Mouse (Mus musculus) cerebellum, adult 9-10 months (tissue): ENCODE data around the gene Alkbh4.
"Not testable (repeated sequence)": the region's sequence is repeated elsewhere in the genome, so short reads cannot be mapped to it uniquely, and the experiment has no call there.

Experiments
- DNase-seq: peaks from one replicate; pipeline ENCODE4 v3.0.0; 2022

The Alkbh4 gene

DNA sequence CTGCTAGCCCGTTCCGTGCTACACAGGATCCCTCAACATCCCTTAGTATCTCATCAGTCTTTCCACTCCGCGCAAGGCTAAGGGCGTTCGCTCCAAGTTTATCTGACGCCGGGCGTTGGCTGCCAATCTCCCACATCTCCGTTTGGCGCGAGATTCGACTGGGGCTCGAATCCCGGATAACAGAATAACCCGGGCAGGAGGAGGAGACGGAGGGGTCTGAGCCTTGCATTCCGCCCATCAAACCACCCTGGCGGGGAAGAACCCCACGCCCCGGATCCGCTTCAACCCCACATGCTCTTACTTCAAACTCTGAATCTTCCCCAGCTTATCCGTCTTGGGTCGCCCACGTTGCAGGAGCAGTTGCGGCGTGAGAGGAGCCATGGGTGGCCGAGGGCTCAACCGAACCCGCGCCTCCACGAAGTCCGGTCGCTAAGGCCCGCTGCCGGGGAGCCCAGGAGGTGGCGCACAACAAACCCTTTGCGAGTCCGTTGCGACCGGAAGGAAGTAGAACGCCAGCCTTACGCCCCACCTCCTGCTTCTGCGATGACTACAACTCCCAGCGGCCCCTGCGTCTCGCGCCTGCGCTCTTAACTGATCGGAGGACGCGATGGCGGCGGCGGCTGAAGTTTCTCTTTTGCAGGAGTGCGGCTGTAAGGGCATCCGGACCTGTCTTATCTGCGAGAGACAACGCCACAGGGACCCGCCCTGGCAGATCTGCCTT, at the start of gene Alkbh4, which contains the start of gene Lrwd1:
Gene Alkbh4 (plus strand): TSS at position 576 of the 721 bp plus-strand sequence.
Gene Lrwd1 (minus strand): TSS at position 504 of the 721 bp plus-strand sequence.
- DNase-seq: peak; percentile 97

DNA sequence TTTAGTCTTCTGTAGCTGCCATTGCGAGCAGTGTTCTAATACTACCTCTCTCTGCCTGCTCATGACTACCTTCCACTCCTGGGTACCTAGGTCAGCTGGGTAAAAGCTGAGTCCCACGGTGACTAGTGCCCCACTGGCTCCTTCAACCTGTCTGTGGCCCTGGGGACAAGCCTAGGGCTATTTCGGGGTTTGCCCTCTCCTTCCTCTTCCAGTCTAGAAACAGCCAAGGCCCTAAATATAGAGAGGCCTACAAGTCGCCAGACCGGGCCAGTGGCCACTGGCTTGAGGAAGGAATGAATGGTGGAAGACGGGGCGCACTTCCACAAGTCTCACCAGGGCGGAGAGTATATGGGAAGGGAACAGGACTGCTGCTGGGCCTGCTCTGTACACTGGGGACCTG, 49.7 kb upstream of the Alkbh4 start:
- DNase-seq: no peak

GRCm38 (mm10) chr5:136088821-136089575, 46.9 kb upstream of the Alkbh4 start:
- DNase-seq: no peak

DNA sequence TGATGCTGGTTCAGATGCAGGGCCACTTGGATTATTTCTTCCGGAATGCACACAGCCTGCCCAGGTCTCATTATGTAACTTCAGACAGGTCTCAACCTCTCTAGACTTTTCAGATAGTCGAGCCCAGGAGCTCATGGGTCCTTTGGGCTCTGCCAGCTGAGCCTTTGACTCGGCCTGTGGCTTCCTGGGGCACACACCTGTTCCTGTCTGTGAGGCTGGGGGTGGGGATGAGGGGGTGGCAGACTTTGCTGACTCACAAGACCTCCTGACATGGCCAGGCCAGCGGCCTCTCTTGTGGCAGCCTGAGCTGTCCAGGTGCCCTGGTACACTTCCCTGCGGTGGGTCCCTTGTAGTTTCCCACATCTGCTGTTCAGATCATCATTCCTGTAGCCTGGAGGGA, 44.0 kb upstream of the Alkbh4 start:
- no peak for DNase-seq

DNA sequence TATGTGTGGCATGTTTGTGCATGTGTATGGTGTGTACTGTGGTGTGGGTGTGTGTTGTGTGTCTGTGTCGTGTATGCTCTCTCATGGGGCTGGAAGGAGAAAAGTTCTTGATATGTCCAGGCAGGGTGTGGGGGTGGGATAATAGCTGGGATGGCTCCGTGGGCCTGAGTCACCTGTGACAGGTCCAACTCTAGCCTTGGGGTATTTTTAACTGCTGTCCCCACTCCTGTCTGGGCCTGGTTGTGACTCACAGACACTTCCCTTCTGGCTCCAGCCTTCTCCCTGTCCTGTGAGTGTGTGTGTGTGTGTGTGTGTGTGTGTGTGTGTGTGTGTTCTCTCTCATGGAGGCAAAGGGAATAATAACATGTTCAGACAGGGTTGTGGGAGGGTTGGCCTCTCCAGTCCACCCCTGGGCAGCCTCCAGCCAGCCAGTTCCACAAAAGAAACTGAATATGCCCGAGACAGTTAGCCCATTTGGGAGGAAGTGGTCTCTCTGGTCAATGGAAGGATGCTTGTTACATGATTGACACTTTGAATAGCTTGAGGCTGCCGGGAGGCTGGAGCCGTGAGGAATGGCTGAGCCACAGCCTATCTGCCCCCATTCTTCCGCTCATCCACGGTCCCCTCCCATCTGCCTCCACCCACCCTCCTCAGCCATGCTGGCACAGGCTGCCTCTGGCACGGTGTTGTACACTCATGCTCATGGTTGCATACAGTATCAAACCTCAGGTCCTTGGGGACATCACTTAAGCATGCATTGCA, 41.5 kb upstream of the Alkbh4 start:
- DNase-seq: no peak

GRCm38 (mm10) chr5:136095089-136095488, 40.9 kb upstream of the Alkbh4 start:
- DNase-seq: no peak

DNA sequence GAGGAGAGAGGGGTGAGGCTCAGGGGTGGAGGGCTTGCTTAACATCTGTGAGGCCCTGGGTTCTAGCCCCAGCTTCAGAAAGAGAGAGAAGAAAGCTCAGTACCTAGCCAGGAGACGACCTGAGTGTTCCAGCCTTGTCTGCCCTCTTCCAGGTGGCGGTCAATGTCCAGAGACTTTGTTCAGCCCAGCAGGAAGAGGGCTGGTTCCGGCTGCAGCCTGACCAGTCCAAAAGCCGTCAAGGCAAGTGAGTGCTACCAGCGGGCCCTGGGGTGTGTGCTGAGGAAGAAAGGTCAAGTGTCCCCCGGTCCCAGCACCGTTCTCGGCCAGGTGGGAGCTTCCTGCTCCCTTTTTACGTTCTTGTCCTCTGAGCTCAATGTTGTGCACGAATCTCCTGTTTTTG, 37.4 kb upstream of the Alkbh4 start:
- no peak for DNase-seq

DNA sequence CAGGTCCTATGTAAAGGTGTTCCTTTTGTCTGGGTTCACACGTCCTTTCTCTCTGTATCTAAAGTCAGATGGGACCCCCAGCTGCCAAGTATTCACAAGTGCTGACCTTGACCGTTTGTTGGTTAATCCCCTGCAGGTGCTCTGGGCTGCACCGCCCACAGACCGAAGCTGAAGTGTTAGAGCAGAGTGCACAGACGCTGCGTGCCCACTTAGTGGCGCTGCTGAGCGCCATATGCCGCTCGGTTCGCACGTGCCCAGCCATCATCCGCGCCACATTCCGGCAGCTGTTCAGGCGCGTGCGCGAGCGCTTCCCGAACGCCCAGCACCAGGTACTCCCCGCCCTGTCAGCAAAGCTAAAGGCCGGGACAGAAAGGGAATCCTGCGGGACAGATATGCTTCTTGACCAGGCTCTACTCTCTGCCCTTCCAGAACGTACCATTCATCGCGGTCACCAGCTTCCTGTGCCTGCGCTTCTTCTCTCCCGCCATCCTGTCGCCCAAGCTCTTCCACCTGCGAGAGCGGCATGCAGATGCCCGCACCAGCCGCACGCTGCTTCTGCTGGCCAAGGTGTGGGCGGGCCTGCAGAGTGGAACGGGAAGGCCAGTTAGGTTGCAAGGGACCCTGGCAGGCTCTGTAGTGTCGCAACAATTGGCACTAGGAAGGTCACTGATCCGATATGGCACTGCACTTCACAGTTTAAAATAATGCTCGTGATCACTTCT, 33.7 kb upstream of the Alkbh4 start:
- DNase-seq: peak; percentile 78

- DNase-seq: no peak
Measured at GRCm38 (mm10) chr5:136104511-136104910, 31.4 kb upstream of the Alkbh4 start.

GRCm38 (mm10) chr5:136108486-136108885, 27.5 kb upstream of the Alkbh4 start:
- no peak for DNase-seq

DNA sequence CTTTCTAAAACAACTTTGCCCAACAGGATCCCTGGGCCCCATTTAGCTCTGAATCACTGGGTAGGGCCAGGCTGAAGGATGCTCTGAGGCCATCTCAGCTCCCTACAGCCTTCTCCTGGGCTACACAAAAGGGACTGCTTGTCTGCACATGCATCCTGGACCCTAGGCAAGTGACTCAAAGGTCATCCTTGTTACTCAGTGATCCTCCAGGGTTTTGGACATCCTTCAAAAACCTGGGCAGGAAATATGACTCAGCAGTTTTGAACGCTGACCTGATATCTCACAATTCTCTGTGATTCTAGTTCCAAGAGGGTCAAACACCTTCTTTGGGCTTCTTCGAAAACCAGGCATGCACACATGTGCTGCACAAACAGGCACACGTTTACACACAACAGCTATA, 26.9 kb upstream of the Alkbh4 start:
- no peak for DNase-seq

- DNase-seq: not testable (repeated sequence)
Measured at GRCm38 (mm10) chr5:136113546-136113945, 22.4 kb upstream of the Alkbh4 start.

DNA sequence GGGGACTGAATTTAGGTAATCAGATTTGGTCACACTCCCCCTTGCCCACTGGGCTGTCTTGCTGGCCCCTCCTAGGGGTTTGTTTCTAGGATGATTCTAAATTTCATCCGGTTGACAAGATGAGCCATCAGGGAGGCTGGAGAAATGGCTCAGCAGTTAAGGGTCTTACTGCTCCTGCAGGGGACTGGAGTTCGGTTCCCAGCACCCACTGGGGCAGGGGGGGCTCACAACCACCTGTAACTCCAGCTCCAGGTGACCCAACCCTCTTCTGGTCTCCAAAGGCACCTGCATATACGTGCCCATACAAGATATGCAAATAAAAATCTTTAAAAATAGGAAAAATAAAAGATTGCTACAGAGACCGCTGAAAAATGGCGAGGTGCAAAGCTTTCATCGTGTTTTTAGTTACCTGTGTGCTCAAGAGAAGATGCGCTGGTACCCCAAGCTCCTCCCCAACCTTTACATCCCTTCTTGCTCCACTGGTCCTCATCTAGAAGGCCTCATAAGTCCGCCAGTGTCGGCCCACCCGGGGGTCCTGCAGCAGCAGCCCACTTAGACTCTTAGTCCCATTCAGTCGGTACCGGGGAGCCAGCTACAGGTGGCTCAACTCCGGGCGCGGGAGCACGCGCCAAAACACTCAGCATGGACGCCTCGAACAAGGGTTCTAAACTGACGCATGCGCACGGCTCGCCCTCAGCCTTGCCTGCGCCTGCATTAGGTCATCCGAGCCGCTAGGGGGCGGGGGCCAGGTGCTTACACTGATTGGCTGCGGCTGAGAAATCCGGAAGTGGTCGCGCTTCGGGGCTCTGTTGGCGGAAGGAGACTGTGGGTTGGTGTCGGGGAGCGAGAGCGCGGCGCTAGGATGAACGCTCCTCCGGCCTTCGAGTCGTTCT, 19.8 kb upstream of the Alkbh4 start, which contains the start of gene Polr2j:
Gene Polr2j (plus strand): TSS at position 741 of the 893 bp plus-strand sequence.
- peak; percentile 98 for DNase-seq

DNA sequence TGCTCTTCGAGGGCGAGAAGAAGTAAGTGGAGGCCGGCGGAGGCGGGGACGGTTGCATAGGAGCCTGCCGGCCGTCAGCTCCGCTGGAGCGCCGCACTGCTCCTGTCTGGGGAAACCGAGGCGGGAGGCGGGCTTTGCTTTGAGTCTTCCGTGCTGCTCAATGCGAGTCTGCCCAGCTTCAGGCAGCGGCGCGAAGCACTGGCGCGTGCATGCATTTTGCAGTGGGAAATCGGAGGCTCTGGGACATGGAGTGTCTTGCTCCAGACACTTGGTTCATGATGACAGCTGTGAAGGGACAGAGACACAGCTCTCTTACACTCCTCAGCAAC, 19.2 kb upstream of the Alkbh4 start:
- DNase-seq: no peak

DNA sequence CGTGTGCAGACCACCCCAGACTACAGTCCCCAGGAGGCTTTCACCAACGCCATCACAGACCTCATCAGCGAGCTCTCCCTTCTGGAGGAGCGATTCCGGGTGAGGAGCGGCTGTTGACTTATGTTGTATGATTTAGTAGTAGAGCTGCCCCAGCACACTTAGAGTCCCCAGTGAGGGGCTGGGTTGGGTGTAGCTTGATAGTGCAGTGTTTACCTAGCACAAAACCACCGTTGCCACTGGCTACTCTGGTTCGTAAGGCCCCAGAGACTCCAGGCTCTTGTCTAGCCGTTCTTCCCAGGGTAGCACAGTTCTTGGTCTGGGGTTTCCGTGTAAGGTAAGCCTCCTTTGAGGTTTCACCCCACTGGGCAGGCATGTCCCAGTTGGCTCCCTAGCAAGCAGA, 13.8 kb upstream of the Alkbh4 start:
- no peak for DNase-seq

- no peak for DNase-seq
Measured at GRCm38 (mm10) chr5:136136292-136136990, 495 bp downstream of the Alkbh4 start.

DNA sequence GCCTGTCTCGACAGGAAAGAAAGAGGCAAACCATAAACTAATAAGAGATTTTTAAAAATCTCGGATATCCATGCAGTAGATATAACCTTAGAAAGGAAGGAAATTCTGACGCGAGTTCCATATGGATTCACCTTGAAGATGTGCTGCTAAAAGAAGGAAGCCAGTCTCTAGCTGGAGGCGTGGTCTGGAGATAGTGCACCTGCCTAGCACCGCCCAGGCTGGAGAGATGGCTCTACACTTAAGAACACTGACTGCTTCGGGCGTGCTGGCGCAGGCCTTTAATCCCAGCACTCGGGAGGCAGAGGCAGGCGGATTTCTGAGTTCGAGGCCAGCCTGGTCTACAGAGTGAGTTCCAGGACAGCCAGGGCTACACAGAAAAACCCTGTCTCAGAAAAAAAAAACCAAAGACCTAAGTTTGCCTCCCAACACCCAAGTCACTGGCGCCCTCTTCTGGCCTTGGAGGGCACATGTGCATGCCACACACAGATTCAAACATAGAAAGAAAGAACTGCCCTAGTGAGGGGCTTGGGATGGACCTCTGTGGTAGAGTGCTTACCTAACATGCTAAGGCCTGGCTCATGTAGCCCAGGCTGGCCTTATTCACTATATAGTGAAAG, 1.8 kb downstream of the Alkbh4 start:
- peak; percentile 56 for DNase-seq

GRCm38 (mm10) chr5:136139393-136139792, 3.4 kb downstream of the Alkbh4 start:
- DNase-seq: no peak

DNA sequence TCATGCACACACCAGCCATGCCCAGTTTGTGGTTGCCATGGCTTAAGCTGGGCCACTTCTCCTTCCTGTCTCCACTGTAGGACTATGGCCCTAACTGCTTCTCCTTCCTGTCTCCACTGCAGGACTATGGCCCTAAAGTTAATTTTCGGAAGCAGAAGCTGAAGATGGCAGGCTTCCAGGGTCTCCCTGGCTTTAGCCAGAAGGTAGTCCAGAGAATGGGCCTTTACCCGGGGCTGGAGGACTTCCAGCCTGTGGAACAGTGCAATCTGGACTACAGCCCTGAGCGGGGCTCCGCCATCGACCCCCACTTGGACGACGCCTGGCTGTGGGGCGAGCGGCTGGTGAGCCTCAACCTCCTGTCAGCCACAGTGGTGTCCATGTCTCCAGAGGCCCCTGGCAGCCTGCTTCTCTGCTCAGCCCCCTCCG, 4.1 kb downstream of the Alkbh4 start:
- DNase-seq: peak; percentile 57

- no peak for DNase-seq
Measured at GRCm38 (mm10) chr5:136142746-136143145, 6.8 kb downstream of the Alkbh4 start.
